Mouse (Mus musculus) liver, adult (tissue): Measurements from ENCODE around the gene Prkce.
A peak's percentile ranks its signal among the peaks of the same experiment; 100 is the strongest.

Experiments used
- GATA4 ChIP-seq: IDR thresholded peaks from 2 replicates; pipeline ENCODE4 v1.6.1; 2014; ENCODE audit warnings: mild to moderate bottlenecking, low read length; ENCODE audit not compliant: insufficient replicate concordance

The Prkce gene

GRCm38 (mm10) chr17:86166567-86167319, 842 bp upstream of the Prkce start:
- TF ChIP-seq GATA4: peak; percentile 8; the same call in 1 of the 2 replicates

DNA sequence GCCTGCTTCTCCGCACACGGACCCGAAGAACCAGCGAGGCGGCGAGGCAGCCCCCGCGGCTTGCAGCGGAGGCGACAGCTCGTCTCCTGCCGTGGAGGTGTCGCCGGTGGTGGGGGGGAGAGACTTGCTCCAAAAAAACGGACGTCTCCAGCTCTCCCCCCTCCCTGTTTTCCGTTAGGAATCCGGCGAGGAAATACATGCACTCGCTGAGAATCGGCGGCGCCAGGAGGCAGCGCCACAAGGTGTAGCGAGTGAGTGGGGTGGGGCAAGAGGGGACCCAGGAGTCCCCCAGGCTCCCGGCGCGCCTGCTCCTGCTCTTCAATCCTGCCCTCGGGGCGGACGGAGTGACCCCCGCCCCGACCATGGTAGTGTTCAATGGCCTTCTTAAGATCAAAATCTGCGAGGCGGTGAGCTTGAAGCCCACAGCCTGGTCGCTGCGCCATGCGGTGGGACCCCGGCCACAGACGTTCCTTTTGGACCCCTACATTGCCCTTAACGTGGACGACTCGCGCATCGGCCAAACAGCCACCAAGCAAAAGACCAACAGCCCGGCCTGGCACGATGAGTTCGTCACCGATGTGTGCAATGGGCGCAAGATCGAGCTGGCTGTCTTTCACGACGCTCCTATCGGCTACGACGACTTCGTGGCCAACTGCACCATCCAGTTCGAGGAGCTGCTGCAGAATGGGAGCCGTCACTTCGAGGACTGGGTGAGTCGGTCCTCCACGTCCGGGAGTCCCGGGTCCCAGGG, 821 bp downstream of the Prkce start:
- TF ChIP-seq GATA4: no peak

- no peak for TF ChIP-seq GATA4
Observed at GRCm38 (mm10) chr17:86169092-86169491, 1.5 kb downstream of the Prkce start.

- TF ChIP-seq GATA4: no peak
Observed at GRCm38 (mm10) chr17:86170164-86170958, 2.8 kb downstream of the Prkce start.

- TF ChIP-seq GATA4: no peak
Observed at GRCm38 (mm10) chr17:86175516-86175915, 7.9 kb downstream of the Prkce start.

- no peak for TF ChIP-seq GATA4
Observed at GRCm38 (mm10) chr17:86176722-86177121, 9.1 kb downstream of the Prkce start.

DNA sequence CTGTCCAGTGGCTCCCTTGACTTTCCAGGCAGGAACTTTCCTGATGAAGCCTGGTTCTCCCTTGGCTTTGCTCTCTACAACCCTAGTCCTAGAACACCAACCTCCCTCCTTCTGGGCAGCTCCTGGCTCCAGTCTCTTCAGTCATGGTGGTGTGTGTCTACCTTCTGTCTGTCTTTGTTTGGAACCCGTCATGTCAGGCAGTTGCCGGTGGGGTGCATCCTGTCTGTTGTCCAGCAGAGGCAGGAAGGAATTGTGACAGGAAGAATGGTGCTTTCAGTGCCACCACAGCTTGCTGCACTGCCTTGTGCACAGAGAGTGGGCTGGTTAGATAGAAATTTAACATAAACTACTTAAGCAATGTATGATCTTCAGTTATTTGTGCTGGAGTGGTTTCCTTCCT, 16.2 kb downstream of the Prkce start:
- no peak for TF ChIP-seq GATA4

DNA sequence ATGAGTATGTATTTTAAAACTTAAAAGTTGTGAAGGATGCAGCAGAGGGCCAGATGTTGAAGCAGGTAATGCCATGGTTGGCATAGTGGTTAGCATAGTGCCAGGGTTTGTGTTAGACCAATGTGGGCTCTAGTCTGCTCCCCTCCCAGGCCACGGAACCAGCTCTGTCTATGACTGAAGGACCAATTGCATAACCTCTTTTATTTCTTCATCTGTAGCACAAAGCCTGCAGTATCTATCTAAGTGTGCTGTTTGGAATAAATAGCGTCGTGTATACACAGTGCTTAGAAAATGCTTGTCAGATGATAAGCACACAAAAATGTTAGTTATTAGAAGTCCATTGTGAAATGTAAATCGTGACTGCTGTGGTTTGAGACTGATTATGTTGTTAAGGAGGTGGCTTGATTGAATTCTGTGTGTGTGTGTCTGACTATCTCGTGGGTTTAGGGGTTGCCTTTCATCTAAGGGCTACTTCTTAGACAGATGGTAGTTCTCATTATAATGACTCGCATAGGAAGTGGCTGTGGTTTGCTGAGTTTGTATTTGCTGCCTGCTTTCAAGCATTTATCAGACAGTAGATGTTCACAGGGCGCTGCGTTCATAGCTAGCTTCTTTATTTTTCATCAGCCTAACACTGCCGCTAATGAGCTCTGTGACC, 17.1 kb downstream of the Prkce start:
- no peak for TF ChIP-seq GATA4

- TF ChIP-seq GATA4: peak; percentile 97
Observed at GRCm38 (mm10) chr17:86185584-86185983, 18.0 kb downstream of the Prkce start.

GRCm38 (mm10) chr17:86187777-86188176, 20.2 kb downstream of the Prkce start:
- TF ChIP-seq GATA4: no peak

GRCm38 (mm10) chr17:86193979-86194378, 26.4 kb downstream of the Prkce start:
- TF ChIP-seq GATA4: no peak

GRCm38 (mm10) chr17:86194921-86195320, 27.3 kb downstream of the Prkce start:
- no peak for TF ChIP-seq GATA4

DNA sequence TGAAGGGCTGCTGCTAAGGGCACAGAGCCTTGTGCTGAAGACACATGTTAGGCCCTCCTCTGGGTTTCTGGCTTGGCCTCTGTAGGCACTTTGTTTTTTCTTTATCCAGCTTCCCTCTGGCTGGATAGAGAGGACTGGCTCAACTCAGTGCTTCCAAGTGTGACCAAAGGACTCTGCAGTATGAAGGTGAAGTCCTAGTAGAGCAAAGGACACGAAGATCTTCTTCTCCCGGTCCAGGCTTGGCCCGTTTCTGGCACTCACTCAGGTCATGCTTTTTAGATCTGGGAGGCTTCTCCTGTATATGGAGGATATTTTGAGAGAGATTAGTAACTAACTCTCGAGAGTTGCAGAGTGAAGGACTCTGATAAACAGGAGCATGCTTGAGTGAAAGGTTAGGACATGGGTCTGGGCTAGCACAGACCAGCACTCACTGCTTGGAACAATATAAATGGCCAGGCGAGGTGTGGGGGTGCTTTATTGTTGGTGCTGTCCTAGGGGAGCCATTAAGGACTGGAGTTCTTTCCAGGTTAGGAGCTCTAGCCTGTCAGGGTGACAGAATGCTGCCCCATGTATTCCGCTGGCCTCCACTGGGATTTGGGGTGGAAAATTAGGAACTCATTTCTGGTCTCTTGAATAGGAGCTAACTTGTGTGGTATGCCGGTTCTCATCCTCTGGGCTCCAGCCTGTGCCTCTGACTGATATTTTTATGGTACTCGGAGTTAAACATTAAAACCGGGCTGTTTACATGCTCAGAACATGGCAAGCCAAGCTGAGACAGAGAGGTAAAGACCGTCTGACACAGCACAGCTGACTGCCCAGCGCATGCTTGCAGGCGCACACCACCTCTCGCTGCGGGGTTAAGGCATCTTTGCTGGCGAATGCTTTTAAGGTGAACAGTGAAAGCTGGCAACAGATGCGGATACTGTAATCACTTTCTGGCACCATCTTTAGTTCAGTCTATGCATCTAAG, 31.2 kb downstream of the Prkce start:
- TF ChIP-seq GATA4: no peak

DNA sequence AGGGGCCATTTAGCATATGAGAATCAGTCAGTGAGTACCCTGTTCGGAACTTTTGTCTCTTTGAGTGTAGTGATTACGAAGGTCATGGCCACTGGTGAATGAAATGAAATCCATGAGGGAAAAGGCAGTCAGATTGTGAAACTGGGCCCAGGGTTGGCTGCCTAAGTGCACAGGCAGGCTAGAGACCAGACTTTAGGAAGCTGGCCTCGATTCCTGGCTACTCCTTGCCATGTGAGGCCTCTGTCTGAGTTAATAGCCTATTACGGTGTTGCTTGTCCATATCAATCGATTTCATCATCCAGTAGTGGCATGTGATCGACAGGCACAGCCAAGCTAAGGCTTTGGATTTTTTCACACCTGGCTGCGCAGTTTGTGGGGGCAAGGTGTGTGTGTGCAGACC, 34.4 kb downstream of the Prkce start:
- peak; percentile 46; the same call in 1 of the 2 replicates for TF ChIP-seq GATA4
